Mouse (Mus musculus) cortical plate, adult 2 months (tissue): ENCODE measurements around the gene 4930507D05Rik.

Source experiments
- CTCF ChIP-seq: fragments of 200-500 bp; IDR thresholded peaks from 2 replicates; pipeline ENCODE4 v1.5.1; 2011; ENCODE audit warnings: mild to moderate bottlenecking, control low read depth, low read length; ENCODE audit not compliant: insufficient read depth; ENCODE audit errors: extremely low read depth
- POLR2A ChIP-seq: fragments of 200-500 bp; IDR thresholded peaks from 2 replicates; pipeline ENCODE4 v1.6.1; 2011; ENCODE audit warnings: mild to moderate bottlenecking, low read length, control low read depth; ENCODE audit not compliant: insufficient read depth; ENCODE audit errors: extremely low read depth

- TF ChIP-seq CTCF (no peak), POLR2A (no peak)
Observed at GRCm38 (mm10) chr10:62421127-62421526, 28.2 kb upstream of the 4930507D05Rik start.
